Mouse (Mus musculus) liver, adult 2 months (tissue): ENCODE results near the gene Sik1.

ENCODE experiments used
- CTCF ChIP-seq: fragments of 200-500 bp; IDR thresholded peaks from 2 replicates; pipeline ENCODE4 v1.5.1; 2011; ENCODE audit warnings: low read depth, low read length, control low read depth
- POLR2A ChIP-seq: fragments of 200-500 bp; IDR thresholded peaks from 2 replicates; pipeline ENCODE4 v1.6.1; 2011; ENCODE audit warnings: low read length, control low read depth; ENCODE audit not compliant: insufficient read depth; ENCODE audit errors: extremely low read depth

DNA sequence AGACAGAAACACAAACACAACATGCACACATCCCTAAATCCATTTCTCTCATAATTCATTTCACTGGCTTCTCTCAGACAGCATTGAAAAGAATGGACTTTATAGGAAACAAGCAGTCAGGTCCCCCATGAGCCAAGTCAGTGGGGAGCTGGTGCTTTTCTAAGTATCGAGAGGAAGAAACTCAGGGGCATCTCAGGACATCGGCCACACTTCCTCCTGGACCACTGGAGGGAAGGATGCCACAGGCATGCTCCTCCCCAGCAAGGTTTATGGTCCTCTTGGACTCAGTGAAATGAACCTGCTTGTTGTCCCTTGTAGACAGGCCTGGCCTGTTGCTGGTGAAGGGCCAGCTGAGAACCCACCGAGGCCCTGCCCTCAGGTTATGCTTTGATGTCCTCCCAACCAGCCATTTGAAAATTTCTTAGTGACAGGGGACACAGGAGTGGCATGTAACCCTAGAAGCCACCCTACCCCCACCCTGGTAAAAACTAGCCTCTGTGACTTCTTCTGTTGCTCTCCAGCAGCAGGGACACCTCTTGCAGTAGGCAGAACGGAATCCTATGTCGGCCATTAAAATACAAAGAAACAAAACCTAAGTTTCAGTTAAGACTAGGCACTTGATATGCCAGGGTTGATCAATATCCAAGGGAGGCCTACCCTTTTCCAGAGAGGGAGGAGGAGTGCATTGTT, 37.9 kb upstream of the Sik1 start:
- TF ChIP-seq CTCF (no peak), POLR2A (no peak)
